In genomic region chr3:115888310-115889106, GRCm38 (mm10) we compare ENCODE assay signal across 8 mouse cellular contexts. TPM values are rescaled to one million over a fixed set of nuclear protein-coding genes. Genes with fewer than 3 reads are reported as not detected.
DNase-seq lines count a peak whose midpoint lies in the region; ATAC-seq lines count a peak whose summit lies in the region.

No protein-coding gene starts in this region.

- peak overlapping the region; percentile 93 for H3K4me3 ChIP-seq in erythroblast, embryonic 14.5 days (replicated peaks)
- H3K4me3 ChIP-seq in limb, embryonic 13.5 days = peak overlapping the region; percentile 80
- H3K4me3 ChIP-seq in neural tube, embryonic 14.5 days (ENCODE audit: low read depth, low read length) = peak overlapping the region; percentile 74

- 2% methylated on average over 21 of the region's 21 CpGs for WGBS in limb, embryonic 13.5 days
- 3% methylated on average over 21 of the region's 21 CpGs for WGBS in neural tube, embryonic 14.5 days

- peak; percentile 7 for DNase-seq in cerebellum, adult 9-10 months
- DNase-seq in cerebellum, postnatal 25 days = no peak
- peak; percentile 33 for DNase-seq in right cerebral cortex, postnatal 4 days
- DNase-seq in right cerebral cortex, postnatal 25 days = no peak
- no peak for DNase-seq in gastrocnemius, adult 18-20 months (ENCODE audit: low spot score)

- H3K9ac ChIP-seq in limb, embryonic 13.5 days = peak overlapping the region; percentile 77
- peak overlapping the region; percentile 78 for H3K9ac ChIP-seq in neural tube, embryonic 14.5 days (replicated peaks; ENCODE audit: low read depth, low read length)

- H3K36me3 ChIP-seq in erythroblast, embryonic 14.5 days (ENCODE audit: control insufficient read depth) = peaks cover 17% of the 10 kb centered on the region
- no peaks in the 10 kb centered on the region for H3K36me3 ChIP-seq in limb, embryonic 13.5 days
- H3K36me3 ChIP-seq in neural tube, embryonic 14.5 days (ENCODE audit: control insufficient read depth, insufficient read depth, low read length) = no peaks in the 10 kb centered on the region

- H3K9me3 ChIP-seq in erythroblast, embryonic 14.5 days (ENCODE audit: control insufficient read depth, low read length) = no peaks in the 10 kb centered on the region
- no peaks in the 10 kb centered on the region for H3K9me3 ChIP-seq in limb, embryonic 13.5 days
- no peaks in the 10 kb centered on the region for H3K9me3 ChIP-seq in neural tube, embryonic 14.5 days (ENCODE audit: control insufficient read depth, low read length)

- ATAC-seq in limb, embryonic 13.5 days (ENCODE audit: low FRiP score, low read depth) = peak; percentile 49
- ATAC-seq in neural tube, embryonic 14.5 days (ENCODE audit: low read depth) = peak; percentile 74

- H3K27me3 ChIP-seq in erythroblast, embryonic 14.5 days (ENCODE audit: control insufficient read depth) = no peaks in the 10 kb centered on the region
- H3K27me3 ChIP-seq in limb, embryonic 13.5 days = no peaks in the 10 kb centered on the region
- H3K27me3 ChIP-seq in neural tube, embryonic 14.5 days (ENCODE audit: control insufficient read depth, insufficient read depth, low read length) = no peaks in the 10 kb centered on the region

- H3K4me1 ChIP-seq in erythroblast, embryonic 14.5 days (ENCODE audit: control insufficient read depth) = peaks cover 15% of the 10 kb centered on the region
- peaks cover 5% of the 10 kb centered on the region for H3K4me1 ChIP-seq in limb, embryonic 13.5 days
- H3K4me1 ChIP-seq in neural tube, embryonic 14.5 days (ENCODE audit: control insufficient read depth, insufficient read depth, low read length) = 0 out of 2 replicates have a peak, but pooled peaks cover 3% of the 10 kb centered on the region

- peak overlapping the region; percentile 84 for H3K4me2 ChIP-seq in limb, embryonic 13.5 days (replicated peaks)
- H3K4me2 ChIP-seq in neural tube, embryonic 14.5 days (ENCODE audit: low read depth, low read length) = peak overlapping the region; percentile 80

- H3K27ac ChIP-seq in limb, embryonic 13.5 days = no peak overlapping the region
- peak overlapping the region; percentile 86 for H3K27ac ChIP-seq in neural tube, embryonic 14.5 days (ENCODE audit: low read depth, low read length)

RNA-seq across cellular contexts. Expression of gene Dph5, which starts 0.9 kb away (rescaled TPM):
- polyA plus RNA-seq in erythroblast, embryonic 14.5 days (2012) = 0.12 and 0.14 TPM in 2 replicates
- 25.5 and 29.8 TPM in 2 replicates for polyA plus RNA-seq in limb, embryonic 13.5 days (2015; fragmentation: Nextera tagmentation; extraction: Ambion mirVana)
- polyA plus RNA-seq in neural tube, embryonic 14.5 days (2014; fragmentation: Nextera tagmentation; extraction: Ambion mirVana) = 29.2 and 33.0 TPM in 2 replicates
- total RNA-seq in gastrocnemius, adult 18-20 months (2021) = 1 to 10 TPM; 4.5 to 5.5 TPM

Comparison
In these comparisons a context has a peak if more than half of its experiments do, and no peak if none do; other contexts are left out.
1. DNase-seq: peak in cerebellum, adult 9-10 months (single experiment) and right cerebral cortex, postnatal 4 days (single experiment); none in cerebellum, postnatal 25 days (0 of 2), right cerebral cortex, postnatal 25 days (single experiment) and gastrocnemius, adult 18-20 months (single experiment).
2. RNA of gene Dph5, which starts 0.9 kb away (polyA plus RNA-seq): 29.2 to 33.0 TPM in neural tube, embryonic 14.5 days and 25.5 to 29.8 TPM in limb, embryonic 13.5 days; 0.12 to 0.14 TPM in erythroblast, embryonic 14.5 days; every median in the first group is over 10 times any median in the second.
3. Peak in every context shown above with its lines, with median percentiles within 50 percentile points of each other: H3K4me3 ChIP-seq.